Comparison of ENCODE assay signal across 8 mouse cellular contexts in genomic region chr7:28801901-28802670, GRCm38 (mm10). TPM values are rescaled to one million over a fixed set of nuclear protein-coding genes. Genes with fewer than 3 reads are reported as not detected.
A peak's percentile ranks its signal among the peaks of the same experiment; 100 is the strongest.
DNase-seq lines count a peak whose midpoint lies in the region; ATAC-seq and TF ChIP-seq lines count a peak whose summit lies in the region.

No protein-coding gene starts in this region.

- ATAC-seq in embryonic facial prominence, embryonic 14.5 days (ENCODE audit: low read depth): peak; percentile 88
- ATAC-seq in limb, embryonic 14.5 days (ENCODE audit: low FRiP score, low read depth): peak; percentile 42; the same call in 1 of the 2 replicates
- ATAC-seq in neural tube, embryonic 15.5 days (ENCODE audit: low FRiP score): no peak
- no peak for ATAC-seq in cerebellum, adult (ENCODE audit: insufficient number of reproducible peaks, low FRiP score, low TSS enrichment)
- no peak for ATAC-seq in inflammation-experienced regulatory T-cells, adult 6 months

- intact Hi-C loops in gastrocnemius, adult 2 months (cut with DNase I): loop anchor here (1.0 kb wide), 1 partner anchor 63 kb away; no protein-coding TSS in a partner anchor

- H3K27me3 ChIP-seq in embryonic facial prominence, embryonic 14.5 days (replicated peaks; ENCODE audit: control insufficient read depth, insufficient read depth, low read length): no peaks in the 10 kb centered on the region
- no peaks in the 10 kb centered on the region for H3K27me3 ChIP-seq in limb, embryonic 14.5 days (ENCODE audit: control insufficient read depth, insufficient read depth, low read length)
- H3K27me3 ChIP-seq in neural tube, embryonic 15.5 days (replicated peaks): no peaks in the 10 kb centered on the region

- peak overlapping the region; percentile 80 for H3K27ac ChIP-seq in gastrocnemius, adult 2 months
- H3K27ac ChIP-seq in embryonic facial prominence, embryonic 14.5 days (replicated peaks; ENCODE audit: low read depth, low read length): peak overlapping the region; percentile 95
- peak overlapping the region; percentile 90 for H3K27ac ChIP-seq in limb, embryonic 14.5 days (replicated peaks; ENCODE audit: low read depth, low read length)
- H3K27ac ChIP-seq in neural tube, embryonic 15.5 days (replicated peaks): peak overlapping the region; percentile 74

- 0 out of 2 replicates have a peak overlapping the region, but pooled peaks have one; percentile 43 for H3K9ac ChIP-seq in embryonic facial prominence, embryonic 14.5 days (ENCODE audit: low read depth, low read length)
- H3K9ac ChIP-seq in limb, embryonic 14.5 days (ENCODE audit: low read depth, low read length, severe bottlenecking): no peak overlapping the region
- no peak overlapping the region for H3K9ac ChIP-seq in neural tube, embryonic 15.5 days (replicated peaks)

- peaks cover 26% of the 10 kb centered on the region for H3K4me1 ChIP-seq in embryonic facial prominence, embryonic 14.5 days (ENCODE audit: control insufficient read depth, insufficient read depth, low read length)
- H3K4me1 ChIP-seq in limb, embryonic 14.5 days (ENCODE audit: control insufficient read depth, insufficient read depth, low read length): peaks cover 24% of the 10 kb centered on the region
- H3K4me1 ChIP-seq in neural tube, embryonic 15.5 days: peaks cover 8% of the 10 kb centered on the region

- TF ChIP-seq POLR2A in limb, embryonic 14.5 days (IDR thresholded peaks at IDR 0.05; ENCODE audit: borderline replicate concordance, extremely low read depth, insufficient read depth, insufficient read length): no peak

- H3K4me2 ChIP-seq in embryonic facial prominence, embryonic 14.5 days (ENCODE audit: low read depth, low read length): peak overlapping the region; percentile 34
- H3K4me2 ChIP-seq in limb, embryonic 14.5 days (replicated peaks; ENCODE audit: low read depth, low read length, severe bottlenecking): peak overlapping the region; percentile 28; the same call in 1 of the 2 replicates
- H3K4me2 ChIP-seq in neural tube, embryonic 15.5 days: no peak overlapping the region

- H3K36me3 ChIP-seq in embryonic facial prominence, embryonic 14.5 days (ENCODE audit: control insufficient read depth, insufficient read depth, low read length): no peaks in the 10 kb centered on the region
- H3K36me3 ChIP-seq in limb, embryonic 14.5 days (ENCODE audit: control insufficient read depth, insufficient read depth, low read length): no peaks in the 10 kb centered on the region
- no peaks in the 10 kb centered on the region for H3K36me3 ChIP-seq in neural tube, embryonic 15.5 days

- peak overlapping the region; percentile 43 for H3K4me3 ChIP-seq in gastrocnemius, adult 2 months
- H3K4me3 ChIP-seq in embryonic facial prominence, embryonic 14.5 days (ENCODE audit: low read depth, low read length): no peak overlapping the region
- no peak overlapping the region for H3K4me3 ChIP-seq in limb, embryonic 14.5 days (replicated peaks; ENCODE audit: low read length)
- H3K4me3 ChIP-seq in neural tube, embryonic 15.5 days (replicated peaks): no peak overlapping the region

- no peaks in the 10 kb centered on the region for H3K9me3 ChIP-seq in embryonic facial prominence, embryonic 14.5 days (ENCODE audit: control insufficient read depth, low read length)
- H3K9me3 ChIP-seq in limb, embryonic 14.5 days (ENCODE audit: control insufficient read depth, low read length): 0 out of 2 replicates have a peak, but pooled peaks cover 3% of the 10 kb centered on the region
- no peaks in the 10 kb centered on the region for H3K9me3 ChIP-seq in neural tube, embryonic 15.5 days (replicated peaks)

- TF ChIP-seq CTCF in gastrocnemius, adult 2 months (IDR thresholded peaks at IDR 0.05): peak; percentile 33

- WGBS in embryonic facial prominence, embryonic 14.5 days: 10% methylated on average over 10 of the region's 10 CpGs
- 15% methylated on average over 10 of the region's 10 CpGs for WGBS in limb, embryonic 14.5 days
- WGBS in neural tube, embryonic 15.5 days: 15% methylated on average over 10 of the region's 10 CpGs

- DNase-seq in gastrocnemius, adult 2 months: no peak
- no peak for DNase-seq in gastrocnemius, postnatal 10 days
- peak; percentile 93 for DNase-seq in embryonic facial prominence, embryonic 14.5 days (ENCODE audit: low spot score)
- peak; percentile 63 for DNase-seq in heart, postnatal 4 days
- peak; percentile 72 for DNase-seq in limb, embryonic 14.5 days (ENCODE audit: low spot score)

RNA-seq across cellular contexts. Expression of gene Hnrnpl, which starts 6.3 kb away (rescaled TPM):
- total RNA-seq in gastrocnemius, adult 2 months (2021): 100 to 1,000 TPM; 131 to 143 TPM
- total RNA-seq in gastrocnemius, postnatal 10 days (2021): 100 to 1,000 TPM; 244 to 291 TPM
- 180 and 182 TPM in 2 replicates for polyA plus RNA-seq in embryonic facial prominence, embryonic 14.5 days (2014; fragmentation: Nextera tagmentation; extraction: Ambion mirVana)
- 100 to 1,000 TPM; 549 to 557 TPM for total RNA-seq in heart, postnatal 4 days (2021)
- polyA plus RNA-seq in limb, embryonic 14.5 days (2012; rRNA removed): 525 and 571 TPM in 2 replicates
- polyA plus RNA-seq in limb, embryonic 14.5 days (2014; fragmentation: Nextera tagmentation; extraction: Ambion mirVana): 208 and 225 TPM in 2 replicates
- polyA plus RNA-seq in neural tube, embryonic 15.5 days (2015; fragmentation: Nextera tagmentation; extraction: Ambion mirVana): 158 and 164 TPM in 2 replicates
- 100 to 1,000 TPM; 171 to 386 (median 383) TPM for polyA plus RNA-seq in inflammation-experienced regulatory T-cells, adult 6 months (2017; shearing (Covaris generic))

RNA-seq across cellular contexts. Expression of gene Rinl, which starts 13.3 kb away (rescaled TPM):
- under 1 TPM; 0.71 to 0.89 TPM for total RNA-seq in gastrocnemius, adult 2 months (2021)
- 1 to 10 TPM in 1 of 2 experiments, under 1 TPM in 1; 0.63 to 1.7 TPM for total RNA-seq in gastrocnemius, postnatal 10 days (2021)
- 2.7 and 3.0 TPM in 2 replicates for polyA plus RNA-seq in embryonic facial prominence, embryonic 14.5 days (2014; fragmentation: Nextera tagmentation; extraction: Ambion mirVana)
- 1 to 10 TPM; 1.1 to 1.8 TPM for total RNA-seq in heart, postnatal 4 days (2021)
- 2.3 and 2.5 TPM in 2 replicates for polyA plus RNA-seq in limb, embryonic 14.5 days (2012; rRNA removed)
- 2.6 and 2.8 TPM in 2 replicates for polyA plus RNA-seq in limb, embryonic 14.5 days (2014; fragmentation: Nextera tagmentation; extraction: Ambion mirVana)
- polyA plus RNA-seq in neural tube, embryonic 15.5 days (2015; fragmentation: Nextera tagmentation; extraction: Ambion mirVana): 2.9 and 7.0 TPM in 2 replicates
- polyA plus RNA-seq in inflammation-experienced regulatory T-cells, adult 6 months (2017; shearing (Covaris generic)): 100 to 1,000 TPM; 216 to 294 (median 288) TPM

RNA-seq across cellular contexts. Expression of gene Ech1, which starts 22.9 kb away (rescaled TPM):
- 100 to 1,000 TPM; 173 to 338 TPM for total RNA-seq in gastrocnemius, adult 2 months (2021)
- total RNA-seq in gastrocnemius, postnatal 10 days (2021): 100 to 1,000 TPM; 182 to 227 TPM
- 183 and 202 TPM in 2 replicates for polyA plus RNA-seq in embryonic facial prominence, embryonic 14.5 days (2014; fragmentation: Nextera tagmentation; extraction: Ambion mirVana)
- total RNA-seq in heart, postnatal 4 days (2021): 100 to 1,000 TPM; 647 to 783 TPM
- 165 and 172 TPM in 2 replicates for polyA plus RNA-seq in limb, embryonic 14.5 days (2012; rRNA removed)
- 176 and 200 TPM in 2 replicates for polyA plus RNA-seq in limb, embryonic 14.5 days (2014; fragmentation: Nextera tagmentation; extraction: Ambion mirVana)
- 91.4 and 114 TPM in 2 replicates for polyA plus RNA-seq in neural tube, embryonic 15.5 days (2015; fragmentation: Nextera tagmentation; extraction: Ambion mirVana)
- 100 to 1,000 TPM; 190 to 267 (median 222) TPM for polyA plus RNA-seq in inflammation-experienced regulatory T-cells, adult 6 months (2017; shearing (Covaris generic))

RNA-seq across cellular contexts. Expression of gene Lgals4, which starts 31.6 kb away (rescaled TPM):
- total RNA-seq in gastrocnemius, adult 2 months (2021): 1 to 10 TPM; 2.6 to 7.3 TPM
- 1 to 10 TPM; 3.7 to 7.4 TPM for total RNA-seq in gastrocnemius, postnatal 10 days (2021)
- polyA plus RNA-seq in embryonic facial prominence, embryonic 14.5 days (2014; fragmentation: Nextera tagmentation; extraction: Ambion mirVana): 3.4 and 4.1 TPM in 2 replicates
- total RNA-seq in heart, postnatal 4 days (2021): 10 to 100 TPM; 17.8 to 20.8 TPM
- 17.9 and 18.0 TPM in 2 replicates for polyA plus RNA-seq in limb, embryonic 14.5 days (2012; rRNA removed)
- 5.9 and 7.0 TPM in 2 replicates for polyA plus RNA-seq in limb, embryonic 14.5 days (2014; fragmentation: Nextera tagmentation; extraction: Ambion mirVana)
- polyA plus RNA-seq in neural tube, embryonic 15.5 days (2015; fragmentation: Nextera tagmentation; extraction: Ambion mirVana): 5.4 and 85.2 TPM in 2 replicates
- 10 to 100 TPM; 18.1 to 38.8 (median 20.9) TPM for polyA plus RNA-seq in inflammation-experienced regulatory T-cells, adult 6 months (2017; shearing (Covaris generic))

RNA-seq across cellular contexts. Expression of gene Nfkbib, which starts 34.8 kb away (rescaled TPM):
- total RNA-seq in gastrocnemius, adult 2 months (2021): 10 to 100 TPM; 27.1 to 31.3 TPM
- 10 to 100 TPM; 17.4 to 18.2 TPM for total RNA-seq in gastrocnemius, postnatal 10 days (2021)
- 40.9 and 41.5 TPM in 2 replicates for polyA plus RNA-seq in embryonic facial prominence, embryonic 14.5 days (2014; fragmentation: Nextera tagmentation; extraction: Ambion mirVana)
- 10 to 100 TPM; 14.4 to 14.5 TPM for total RNA-seq in heart, postnatal 4 days (2021)
- 27.4 and 31.0 TPM in 2 replicates for polyA plus RNA-seq in limb, embryonic 14.5 days (2012; rRNA removed)
- 37.4 and 41.9 TPM in 2 replicates for polyA plus RNA-seq in limb, embryonic 14.5 days (2014; fragmentation: Nextera tagmentation; extraction: Ambion mirVana)
- 75.9 and 77.6 TPM in 2 replicates for polyA plus RNA-seq in neural tube, embryonic 15.5 days (2015; fragmentation: Nextera tagmentation; extraction: Ambion mirVana)
- 10 to 100 TPM; 46.0 to 72.8 (median 53.3) TPM for polyA plus RNA-seq in inflammation-experienced regulatory T-cells, adult 6 months (2017; shearing (Covaris generic))

Comparison
In these comparisons a context has a peak if more than half of its experiments do, and no peak if none do; other contexts are left out.
1. DNase-seq: peak in embryonic facial prominence, embryonic 14.5 days (single experiment), heart, postnatal 4 days (single experiment) and limb, embryonic 14.5 days (single experiment); none in gastrocnemius, adult 2 months (single experiment) and gastrocnemius, postnatal 10 days (single experiment).
2. ATAC-seq: peak in embryonic facial prominence, embryonic 14.5 days (single experiment) and limb, embryonic 14.5 days (single experiment); none in neural tube, embryonic 15.5 days (single experiment), cerebellum, adult (single experiment) and inflammation-experienced regulatory T-cells, adult 6 months (single experiment).
3. RNA of gene Rinl, which starts 13.3 kb away (polyA plus RNA-seq): 216 to 294 TPM in inflammation-experienced regulatory T-cells, adult 6 months; 2.9 to 7.0 TPM in neural tube, embryonic 15.5 days, 2.7 to 3.0 TPM in embryonic facial prominence, embryonic 14.5 days and 2.3 to 2.8 TPM in limb, embryonic 14.5 days; every median in the first group is over 10 times any median in the second.
4. Peak in every context shown above with its lines, with median percentiles within 50 percentile points of each other: H3K27ac ChIP-seq.